Mouse (Mus musculus) MEL (cell line): ENCODE results near the gene Tmem186. TPM values are rescaled to one million over a fixed set of nuclear protein-coding genes. Genes with fewer than 3 reads are reported as not detected.

ENCODE experiments used
- DNase-seq: peaks from one replicate; pipeline ENCODE4 v3.0.0; 2011; ENCODE audit warnings: low read depth, low spot score
- H3K27ac ChIP-seq: 2 replicates; pipeline ENCODE4 v1.5.1; 2012; ENCODE audit warnings: low read depth, mild to moderate bottlenecking, control low read depth, low read length, moderate library complexity; ENCODE audit not compliant: control insufficient read depth
- H3K27me3 ChIP-seq, 2 experiments: fragments of 150-350 bp in 1 of 2; sonication (generic) in 1 of 2; 2 replicates each; pipeline ENCODE4 v1.6.1; 2012; ENCODE audit warnings: low read length in 2 of 2, mild to moderate bottlenecking in 2 of 2, improper control_type of control experiment in 1 of 2, moderate library complexity in 1 of 2; ENCODE audit not compliant: insufficient read depth in 2 of 2, control insufficient read depth in 1 of 2
- H3K36me3 ChIP-seq, 2 experiments: 2 replicates each; pipeline ENCODE4 v1.6.1; 2012 to 2014; ENCODE audit warnings: low read length in 2 of 2, improper control_type of control experiment in 1 of 2, inconsistent platforms in 1 of 2, mild to moderate bottlenecking in 1 of 2; ENCODE audit not compliant: insufficient read depth in 2 of 2, control insufficient read depth in 1 of 2
- H3K4me1 ChIP-seq, 2 experiments: fragments of 150-350 bp in 1 of 2; sonication (generic) in 1 of 2; 2 replicates each; pipeline ENCODE4 v1.6.1; 2012; ENCODE audit warnings: low read length in 2 of 2, improper control_type of control experiment in 1 of 2, mild to moderate bottlenecking in 1 of 2; ENCODE audit not compliant: insufficient read depth in 2 of 2, control insufficient read depth in 1 of 2
- H3K4me3 ChIP-seq, 2 experiments: fragments of 150-350 bp in 1 of 2; sonication (generic) in 1 of 2; 2 replicates each; pipeline ENCODE4 v1.5.1; 2012; ENCODE audit warnings: low read depth in 2 of 2, low read length in 2 of 2, mild to moderate bottlenecking in 2 of 2, moderate library complexity in 2 of 2, control low read depth in 1 of 2, improper control_type of control experiment in 1 of 2; ENCODE audit not compliant: control insufficient read depth in 1 of 2, insufficient read depth in 1 of 2
- H3K79me2 ChIP-seq: 2 replicates; pipeline ENCODE4 v1.6.1; 2012; ENCODE audit warnings: mild to moderate bottlenecking, low read length, moderate library complexity; ENCODE audit not compliant: control insufficient read depth, poor library complexity, insufficient read depth
- H3K9ac ChIP-seq: 2 replicates; pipeline ENCODE4 v1.6.1; 2012; ENCODE audit warnings: low read depth, mild to moderate bottlenecking, control low read depth, low read length, moderate library complexity; ENCODE audit not compliant: control insufficient read depth, poor library complexity, severe bottlenecking
- H3K9me3 ChIP-seq: fragments of 150-350 bp; sonication (generic); replicated peaks from 2 replicates; pipeline ENCODE4 v1.6.1; 2012; ENCODE audit warnings: mild to moderate bottlenecking, low read length, improper control_type of control experiment, moderate library complexity; ENCODE audit not compliant: insufficient read depth
- CHD1 ChIP-seq: IDR thresholded peaks from 2 replicates; pipeline ENCODE4 v1.6.1; 2012; ENCODE audit warnings: low read depth, mild to moderate bottlenecking, inconsistent platforms, low read length, improper control_type of control experiment
- EP300 ChIP-seq, 2 experiments: IDR thresholded peaks; 2 replicates each; pipeline ENCODE4 v1.6.1; 2011; ENCODE audit warnings: improper control_type of control experiment in 2 of 2, low read length in 2 of 2, low read depth in 1 of 2, mild to moderate bottlenecking in 1 of 2
- GABPA ChIP-seq: IDR thresholded peaks from 2 replicates; pipeline ENCODE4 v1.6.1; 2012; ENCODE audit warnings: low read depth, mild to moderate bottlenecking, inconsistent platforms, low read length, improper control_type of control experiment, moderate library complexity
- GATA1 ChIP-seq: IDR thresholded peaks from 2 replicates; pipeline ENCODE4 v1.6.1; 2011; ENCODE audit warnings: low read depth, low read length, improper control_type of control experiment
- JUND ChIP-seq: IDR thresholded peaks from 2 replicates; pipeline ENCODE4 v1.6.1; 2011; ENCODE audit warnings: low read depth, mild to moderate bottlenecking, improper control_type of control experiment, low read length
- KAT2A ChIP-seq: conservative IDR thresholded peaks from 2 replicates; pipeline ENCODE4 v1.6.1; 2012; ENCODE audit warnings: low read depth, low read length, improper control_type of control experiment, inconsistent platforms
- MXI1 ChIP-seq: IDR thresholded peaks from 2 replicates; pipeline ENCODE4 v1.6.1; 2011; ENCODE audit warnings: mild to moderate bottlenecking, low read depth, low read length, improper control_type of control experiment
- NRF1 ChIP-seq: IDR thresholded peaks from 2 replicates; pipeline ENCODE4 v1.6.1; 2014; ENCODE audit warnings: low read depth, mild to moderate bottlenecking, inconsistent platforms, low read length, improper control_type of control experiment, moderate library complexity; ENCODE audit not compliant: poor library complexity, insufficient read depth, severe bottlenecking
- POLR2A ChIP-seq, 2 experiments: IDR thresholded peaks; 2 replicates each; pipeline ENCODE4 v1.6.1; 2011 to 2012; ENCODE audit warnings: low read length in 2 of 2, mild to moderate bottlenecking in 2 of 2, control low read depth in 1 of 2, improper control_type of control experiment in 1 of 2, low read depth in 1 of 2, moderate library complexity in 1 of 2; ENCODE audit not compliant: control insufficient read depth in 1 of 2, insufficient read depth in 1 of 2, poor library complexity in 1 of 2
- POLR2AphosphoS2 ChIP-seq: IDR thresholded peaks from 2 replicates; pipeline ENCODE4 v1.6.1; 2011; ENCODE audit warnings: low read length, improper control_type of control experiment
- RAD21 ChIP-seq: IDR thresholded peaks from 2 replicates; pipeline ENCODE4 v1.6.1; 2011; ENCODE audit warnings: mild to moderate bottlenecking, low read depth, low read length, improper control_type of control experiment
- RCOR1 ChIP-seq: IDR thresholded peaks from 2 replicates; pipeline ENCODE4 v1.6.1; 2012; ENCODE audit warnings: low read depth, mild to moderate bottlenecking, inconsistent platforms, low read length, improper control_type of control experiment
- SIN3A ChIP-seq: IDR thresholded peaks from 2 replicates; pipeline ENCODE4 v1.6.1; 2012; ENCODE audit warnings: low read length, improper control_type of control experiment, inconsistent platforms
- SMC3 ChIP-seq: IDR thresholded peaks from 2 replicates; pipeline ENCODE4 v1.6.1; 2011; ENCODE audit warnings: low read depth, low read length, improper control_type of control experiment
- TAL1 ChIP-seq: IDR thresholded peaks from 2 replicates; pipeline ENCODE4 v1.6.1; 2012; ENCODE audit warnings: mild to moderate bottlenecking, inconsistent platforms, low read length, moderate library complexity, mixed read lengths
- TCF12 ChIP-seq: IDR thresholded peaks from 2 replicates; pipeline ENCODE4 v1.6.1; 2014; ENCODE audit warnings: low read depth, mild to moderate bottlenecking, inconsistent platforms, low read length, improper control_type of control experiment, moderate library complexity
- USF2 ChIP-seq, 2 experiments: IDR thresholded peaks; 2 replicates each; pipeline ENCODE4 v1.6.1; 2011 to 2012; ENCODE audit warnings: improper control_type of control experiment in 2 of 2, low read length in 2 of 2, borderline replicate concordance in 1 of 2, inconsistent platforms in 1 of 2, low read depth in 1 of 2, mild to moderate bottlenecking in 1 of 2; ENCODE audit not compliant: insufficient read depth in 1 of 2
- ZKSCAN1 ChIP-seq: IDR thresholded peaks from 2 replicates; pipeline ENCODE4 v1.6.1; 2012; ENCODE audit warnings: low read depth, mild to moderate bottlenecking, inconsistent platforms, low read length, improper control_type of control experiment, moderate library complexity
- ZNF384 ChIP-seq: IDR thresholded peaks from 2 replicates; pipeline ENCODE4 v1.6.1; 2012; ENCODE audit warnings: low read depth, mild to moderate bottlenecking, inconsistent platforms, low read length, improper control_type of control experiment
- polyA plus RNA-seq, 2 experiments: library from polyadenylated mRNA; stranded (reverse) in 1 of 2; unstranded in 1 of 2; fragments of >175 nt in 1 of 2; fragments of >200 nt in 1 of 2; gene quantifications; 2 replicates each; pipeline versions ENCODE4 v1.2.1 to v1.2.4; 2012; ENCODE audit warnings: low replicate concordance in 2 of 2, low read depth in 1 of 2; ENCODE audit not compliant: insufficient read length in 2 of 2, insufficient read depth in 1 of 2, missing spikeins in 1 of 2
- total RNA-seq: library from RNA; depleted of rRNA; stranded (reverse); fragments of 300-350 nt; gene quantifications from 2 replicates; pipeline ENCODE4 v1.2.3, GENCODE M21; 2012

The Tmem186 gene
- total and polyA plus RNA-seq, 3 experiments, result 18.9 to 99.9 (median 22.5) TPM

GRCm38 (mm10) chr16:8665367-8665766, 27.9 kb upstream of the Tmem186 start:
- no peak overlapping the region for H3K9ac ChIP-seq
- H3K4me1 ChIP-seq, result peaks cover 6 to 18% of the 10 kb centered on the region in 2 experiments
- H3K4me3 ChIP-seq, result no peak overlapping the region
- TF ChIP-seq ZNF384 (no peak), KAT2A (no peak), RAD21 (no peak), SMC3 (no peak), POLR2AphosphoS2 (no peak), POLR2A (IDR thresholded peaks at IDR 0.05; ENCODE audit: control insufficient read depth in 1 of 2, insufficient read depth in 1 of 2, low read depth in 1 of 2, low read length in 2 of 2, poor library complexity in 1 of 2) (no peak), GABPA (no peak), CHD1 (no peak), SIN3A (no peak), ZKSCAN1 (no peak), JUND (no peak), RCOR1 (no peak), MXI1 (no peak), TAL1 (no peak), USF2 (IDR thresholded peaks at IDR 0.05; ENCODE audit: borderline replicate concordance in 1 of 2, insufficient read depth in 1 of 2, low read depth in 1 of 2, low read length in 2 of 2) (no peak), TCF12 (no peak)
- H3K27ac ChIP-seq, result no peak overlapping the region
- no peaks in the 10 kb centered on the region for H3K9me3 ChIP-seq
- DNase-seq, result no peak
- H3K27me3 ChIP-seq, result no peaks in the 10 kb centered on the region
- H3K79me2 ChIP-seq, result no peaks in the 10 kb centered on the region; the same call in 1 of the 2 replicates
- peaks cover 0 to 10% of the 10 kb centered on the region in 2 experiments; a peak in 3 of 4 replicates for H3K36me3 ChIP-seq

DNA sequence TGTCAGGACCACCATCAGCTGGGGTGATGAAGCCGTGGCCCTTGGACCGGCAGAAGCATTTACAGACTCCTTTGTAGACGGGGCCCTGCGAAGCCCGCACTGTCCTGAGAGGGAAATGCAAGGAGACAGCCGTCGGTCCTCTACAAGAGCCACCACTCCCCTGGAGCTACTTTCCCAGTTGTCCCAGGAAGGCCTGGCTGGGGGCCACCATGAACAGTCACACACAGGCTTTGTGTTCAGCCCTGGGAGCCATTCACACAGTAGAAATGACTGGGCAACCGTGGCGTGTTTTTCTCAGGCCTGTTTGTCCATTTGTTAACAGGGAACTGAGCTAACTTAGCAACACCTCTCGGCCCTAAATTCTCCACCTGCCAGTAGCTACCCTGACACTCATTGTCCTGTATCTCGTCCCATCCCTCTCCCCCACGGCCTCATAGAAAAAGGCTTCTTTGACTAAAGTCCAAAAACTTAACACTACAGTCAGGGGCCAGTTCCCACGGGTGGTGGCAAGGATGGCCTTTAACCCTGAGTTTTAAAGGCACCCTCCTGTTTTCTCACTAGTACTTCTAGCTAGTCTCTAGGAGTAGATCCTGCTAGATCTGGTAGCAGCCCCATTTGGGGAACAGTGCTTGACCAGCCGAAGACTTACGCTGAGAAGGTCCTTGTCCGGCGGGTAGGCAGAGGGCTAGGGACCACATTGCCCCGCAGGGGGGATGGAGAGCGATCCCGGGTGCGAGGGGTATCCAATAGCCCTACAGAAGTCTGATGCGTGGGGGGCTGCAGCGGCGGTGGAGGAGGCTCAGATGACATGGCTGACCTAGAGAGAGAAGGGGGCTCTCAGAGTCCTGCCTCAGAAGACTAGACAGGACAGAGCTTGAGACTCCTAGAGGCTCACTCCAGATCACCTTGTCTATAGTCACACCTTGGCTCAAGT, 26.4 kb upstream of the Tmem186 start:
- peaks cover 0 to 10% of the 10 kb centered on the region in 2 experiments; a peak in 3 of 4 replicates for H3K36me3 ChIP-seq
- TF ChIP-seq NRF1 (no peak), GATA1 (no peak), GABPA (no peak), EP300 (IDR thresholded peaks at IDR 0.05; ENCODE audit: low read depth in 1 of 2, low read length in 2 of 2) (no peak), TAL1 (no peak), RCOR1 (no peak)
- TF ChIP-seq, all 39 proteins: peak for 0
- no peak for DNase-seq
- Histone ChIP-seq H3K9me3 (no peaks in the 10 kb centered on the region), H3K4me3 (no peak overlapping the region), H3K27ac (no peak overlapping the region), H3K9ac (no peak overlapping the region), H3K79me2 (no peaks in the 10 kb centered on the region; the same call in 1 of the 2 replicates), H3K27me3 (no peaks in the 10 kb centered on the region), H3K4me1 (peaks cover 6 to 17% of the 10 kb centered on the region in 2 experiments)
